In genomic region chr5:116003154-116003553, GRCm38 (mm10) we compare ENCODE assay signal across 32 mouse cellular contexts. TPM values are rescaled to one million over a fixed set of nuclear protein-coding genes. Genes with fewer than 3 reads are reported as not detected.
DNase-seq lines count a peak whose midpoint lies in the region; ATAC-seq and TF ChIP-seq lines count a peak whose summit lies in the region.
"Had no signal": no experiment of that assay in that cellular context is flagged by ENCODE, and none has a peak within 500 bp of the region (broad histone marks: within the 10 kb centered on the region; RNA-seq: fewer than 3 reads in every experiment).

No protein-coding gene starts in this region.

- peak; percentile 65 for ATAC-seq in megakaryocyte progenitor cell, adult 5-6 weeks (replicated peaks; ENCODE audit: poor library complexity)
- no peak for ATAC-seq in forebrain, embryonic 16.5 days
- ATAC-seq in midbrain, embryonic 15.5 days (replicated peaks) = no peak
- ATAC-seq: forebrain, postnatal 0 days; intestine, postnatal 0 days; liver, embryonic 12.5 days; midbrain, embryonic 16.5 days had no signal

- TF ChIP-seq EP300 in ES-Bruce4 (IDR thresholded peaks at IDR 0.05; ENCODE audit: insufficient read depth, low read depth, low read length) = no peak

- TF ChIP-seq POLR2A in ES-Bruce4 (IDR thresholded peaks at IDR 0.05; ENCODE audit: insufficient read depth, low read length) = no peak

- no peak overlapping the region for H3K4me2 ChIP-seq in forebrain, embryonic 16.5 days (ENCODE audit: low read length)
- H3K4me2 ChIP-seq in midbrain, embryonic 15.5 days = no peak overlapping the region
- H3K4me2 ChIP-seq: embryonic facial prominence, embryonic 13.5 days; heart, embryonic 13.5 days; limb, embryonic 13.5 days; liver, embryonic 12.5 days had no signal

- no peak overlapping the region for H3K9ac ChIP-seq in ES-Bruce4 (ENCODE audit: low read depth, poor library complexity, severe bottlenecking)
- no peak overlapping the region for H3K9ac ChIP-seq in forebrain, embryonic 16.5 days (replicated peaks; ENCODE audit: low read depth, low read length)
- H3K9ac ChIP-seq in midbrain, embryonic 15.5 days = no peak overlapping the region
- H3K9ac ChIP-seq: embryonic facial prominence, embryonic 13.5 days; forebrain, postnatal 0 days; heart, embryonic 13.5 days; hindbrain, embryonic 14.5 days; limb, embryonic 13.5 days; liver, embryonic 12.5 days had no signal

- no peaks in the 10 kb centered on the region for H3K27me3 ChIP-seq in ES-Bruce4 (ENCODE audit: control insufficient read depth, insufficient read depth, low read length, poor library complexity, severe bottlenecking)
- no peaks in the 10 kb centered on the region for H3K27me3 ChIP-seq in forebrain, embryonic 16.5 days (replicated peaks; ENCODE audit: control insufficient read depth, insufficient read depth, low read length)
- no peaks in the 10 kb centered on the region for H3K27me3 ChIP-seq in midbrain, embryonic 15.5 days (replicated peaks)
- H3K27me3 ChIP-seq: embryonic facial prominence, embryonic 13.5 days; heart, embryonic 13.5 days; limb, embryonic 13.5 days; liver, embryonic 12.5 days had no signal

- H3K4me3 ChIP-seq in ES-Bruce4 (ENCODE audit: low read depth, low read length) = peak overlapping the region; percentile 19
- no peak overlapping the region for H3K4me3 ChIP-seq in forebrain, embryonic 16.5 days (replicated peaks; ENCODE audit: low read length)
- no peak overlapping the region for H3K4me3 ChIP-seq in midbrain, embryonic 15.5 days
- H3K4me3 ChIP-seq: embryonic facial prominence, embryonic 13.5 days; forebrain, embryonic 10.5 days; heart, embryonic 13.5 days; limb, embryonic 13.5 days; liver, embryonic 12.5 days; midbrain, embryonic 10.5 days had no signal

- no peaks in the 10 kb centered on the region for H3K4me1 ChIP-seq in ES-Bruce4 (ENCODE audit: control insufficient read depth, insufficient read depth, low read length)
- H3K4me1 ChIP-seq in forebrain, embryonic 16.5 days (replicated peaks; ENCODE audit: control insufficient read depth, insufficient read depth, low read length) = no peaks in the 10 kb centered on the region
- no peaks in the 10 kb centered on the region for H3K4me1 ChIP-seq in midbrain, embryonic 15.5 days
- H3K4me1 ChIP-seq: heart, embryonic 13.5 days had no signal

- DNase-seq in adrenal gland, adult 2 months = peak; percentile 77
- no peak for DNase-seq in adrenal gland, postnatal 4 days (ENCODE audit: low spot score in 2 of 2)
- peak; percentile 61 to 74 for DNase-seq in adrenal gland, postnatal 36 days
- no peak for DNase-seq in layer of hippocampus, adult 8-10 months (ENCODE audit: low spot score in 2 of 2)
- DNase-seq: cerebellum, adult 11 months; cerebellum, adult 9-10 months; cerebellum, postnatal 36 days; forebrain, postnatal 0 days; gastrocnemius, postnatal 36 days; heart, postnatal 10 days; kidney, adult 9 months; lung, adult 18-20 months; lung, postnatal 10 days; right cerebral cortex, adult 18-20 months; right cerebral cortex, postnatal 4 days; thymus, adult 18-20 months; thymus, postnatal 25 days had no signal

- H3K27ac ChIP-seq in ES-Bruce4 (ENCODE audit: insufficient read depth, low read length) = no peak overlapping the region
- no peak overlapping the region for H3K27ac ChIP-seq in forebrain, embryonic 16.5 days (ENCODE audit: low read length)
- no peak overlapping the region for H3K27ac ChIP-seq in midbrain, embryonic 15.5 days
- H3K27ac ChIP-seq: embryonic facial prominence, embryonic 13.5 days; forebrain, embryonic 10.5 days; heart, embryonic 13.5 days; hindbrain, embryonic 14.5 days; limb, embryonic 13.5 days; liver, embryonic 12.5 days; macrophage; midbrain, embryonic 10.5 days; stomach, postnatal 0 days had no signal

- 92% methylated on average over 8 of the region's 8 CpGs for WGBS in forebrain, embryonic 16.5 days
- 83% methylated on average over 8 of the region's 8 CpGs for WGBS in midbrain, embryonic 15.5 days

- TF ChIP-seq CTCF in ES-Bruce4 (IDR thresholded peaks at IDR 0.05; ENCODE audit: low read depth, low read length) = no peak

- no peaks in the 10 kb centered on the region for H3K9me3 ChIP-seq in ES-Bruce4 (replicated peaks; ENCODE audit: control insufficient read depth, insufficient read depth, low read length, poor library complexity, severe bottlenecking)
- H3K9me3 ChIP-seq in forebrain, embryonic 16.5 days (ENCODE audit: control insufficient read depth, low read length) = no peaks in the 10 kb centered on the region
- H3K9me3 ChIP-seq in midbrain, embryonic 15.5 days = no peaks in the 10 kb centered on the region
- H3K9me3 ChIP-seq: embryonic facial prominence, embryonic 13.5 days; forebrain, embryonic 10.5 days; heart, embryonic 13.5 days; limb, embryonic 13.5 days; liver, embryonic 12.5 days; midbrain, embryonic 10.5 days had no signal

- no peaks in the 10 kb centered on the region for H3K36me3 ChIP-seq in ES-Bruce4 (ENCODE audit: control insufficient read depth, insufficient read depth, low read length, poor library complexity, severe bottlenecking)
- no peaks in the 10 kb centered on the region for H3K36me3 ChIP-seq in forebrain, embryonic 16.5 days (ENCODE audit: control insufficient read depth, insufficient read depth)
- no peaks in the 10 kb centered on the region; the same call in 1 of the 2 replicates for H3K36me3 ChIP-seq in midbrain, embryonic 15.5 days (replicated peaks)

RNA-seq across cellular contexts. Expression of gene Prkab1, which starts 21.2 kb away (rescaled TPM):
- 10 to 100 TPM; 60.7 to 90.8 TPM for total RNA-seq in adrenal gland, adult 2 months (2021)
- 118 and 163 TPM in 2 replicates for polyA plus RNA-seq in adrenal gland, adult 2 months (2012; rRNA removed)
- total RNA-seq in adrenal gland, postnatal 4 days (2021) = 10 to 100 TPM; 87.2 to 93.0 TPM
- polyA plus RNA-seq in ES-Bruce4 (2011; ENCODE audit: insufficient read depth, insufficient read length, low read depth, missing spikeins) = 27.7 and 32.8 TPM in 2 replicates
- 100 to 1,000 TPM in 1 of 2 experiments, 10 to 100 TPM in 1; 59.9 to 114 TPM for total RNA-seq in adrenal gland, postnatal 36 days (2021)
- total RNA-seq in megakaryocyte progenitor cell, adult 5-6 weeks (2015) = 34.9 and 38.1 TPM in 2 replicates
- total RNA-seq in megakaryocyte progenitor cell, adult 5-6 weeks (2017) = 25.1 and 25.9 TPM in 2 replicates
- 10 to 100 TPM; 20.9 to 27.1 (median 22.6) TPM for total RNA-seq in layer of hippocampus, adult 8-10 months (2022)
- polyA plus RNA-seq in forebrain, embryonic 16.5 days (2015; fragmentation: Nextera tagmentation; extraction: Ambion mirVana) = 53.4 and 55.5 TPM in 2 replicates
- polyA plus RNA-seq in midbrain, embryonic 15.5 days (2015; fragmentation: Nextera tagmentation; extraction: Ambion mirVana) = 59.0 and 59.8 TPM in 2 replicates

Comparison
In these comparisons a context has a peak if more than half of its experiments do, and no peak if none do; other contexts are left out.
1. DNase-seq: peak in adrenal gland, adult 2 months (single experiment) and adrenal gland, postnatal 36 days (2 of 2); none in adrenal gland, postnatal 4 days (0 of 2) and layer of hippocampus, adult 8-10 months (0 of 2).